In the genomic region with DNA sequence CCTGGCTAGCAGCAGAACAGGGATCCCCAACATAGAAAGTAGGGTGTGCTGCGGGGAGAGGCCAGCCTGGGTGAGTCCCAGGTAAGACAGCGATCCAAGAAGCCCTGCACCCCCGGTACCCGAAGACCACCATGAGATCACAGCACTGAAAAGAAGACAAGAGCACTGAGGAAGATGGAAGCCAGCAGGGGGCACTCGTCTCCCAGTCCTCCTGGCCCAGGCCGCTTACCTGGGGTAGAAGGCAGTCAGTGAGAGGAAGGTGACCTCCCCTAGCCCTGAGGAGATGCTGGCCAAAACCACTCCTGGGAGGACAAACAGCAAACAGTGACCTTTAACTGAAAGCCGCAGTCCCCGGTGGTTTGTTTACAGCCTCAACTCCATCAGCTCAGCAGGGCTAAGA, we compare ENCODE assay signal across 9 mouse cellular contexts. TPM values are rescaled to one million over a fixed set of nuclear protein-coding genes. Genes with fewer than 3 reads are reported as not detected.
DNase-seq lines count a peak whose midpoint lies in the region; ATAC-seq and TF ChIP-seq lines count a peak whose summit lies in the region.
"Had no signal": no experiment of that assay in that cellular context is flagged by ENCODE, and none has a peak within 500 bp of the region (broad histone marks: within the 10 kb centered on the region; RNA-seq: fewer than 3 reads in every experiment).

No protein-coding gene starts in this region.

- H3K4me3 ChIP-seq in forebrain, embryonic 14.5 days (ENCODE audit: low read depth, low read length) = no peak overlapping the region
- no peak overlapping the region for H3K4me3 ChIP-seq in forebrain, embryonic 12.5 days (replicated peaks)
- H3K4me3 ChIP-seq in liver, embryonic 11.5 days (ENCODE audit: low read depth, low read length) = no peak overlapping the region
- no peak overlapping the region for H3K4me3 ChIP-seq in hindbrain, postnatal 0 days (ENCODE audit: low read length)
- H3K4me3 ChIP-seq in midbrain, postnatal 0 days (ENCODE audit: low read depth, low read length) = no peak overlapping the region
- H3K4me3 ChIP-seq in forebrain, embryonic 13.5 days = no peak overlapping the region

- DNase-seq in forebrain, embryonic 14.5 days (ENCODE audit: low spot score) = peak; percentile 16
- DNase-seq in liver (peak; percentile 50), NIH3T3 (ENCODE audit: low read depth) (peak; percentile 72)
- DNase-seq in liver, embryonic 11.5 days (ENCODE audit: low spot score) = no peak
- DNase-seq in hindbrain, postnatal 0 days (ENCODE audit: low spot score) = peak; percentile 38
- DNase-seq in midbrain, postnatal 0 days (ENCODE audit: low spot score) = no peak

- ATAC-seq in forebrain, embryonic 14.5 days = no peak
- no peak for ATAC-seq in forebrain, embryonic 12.5 days (ENCODE audit: low FRiP score)
- ATAC-seq in liver, embryonic 11.5 days (replicated peaks; ENCODE audit: low FRiP score) = no peak
- ATAC-seq in hindbrain, postnatal 0 days = no peak
- ATAC-seq in midbrain, postnatal 0 days (ENCODE audit: low FRiP score) = no peak
- no peak for ATAC-seq in forebrain, embryonic 13.5 days

- peak; percentile 61 for TF ChIP-seq CTCF in hindbrain, postnatal 0 days (IDR thresholded peaks at IDR 0.05; ENCODE audit: low read depth)
- peak; percentile 63 for TF ChIP-seq CTCF in midbrain, postnatal 0 days (IDR thresholded peaks at IDR 0.05)

- no peaks in the 10 kb centered on the region for H3K27me3 ChIP-seq in forebrain, embryonic 14.5 days (replicated peaks; ENCODE audit: control insufficient read depth, insufficient read depth, low read length)
- peaks cover 4% of the 10 kb centered on the region for H3K27me3 ChIP-seq in forebrain, embryonic 12.5 days
- H3K27me3 ChIP-seq in liver, embryonic 11.5 days (replicated peaks; ENCODE audit: control insufficient read depth, insufficient read depth, low read length) = no peaks in the 10 kb centered on the region
- no peaks in the 10 kb centered on the region for H3K27me3 ChIP-seq in hindbrain, postnatal 0 days (ENCODE audit: insufficient read depth, low read length)
- H3K27me3 ChIP-seq in midbrain, postnatal 0 days (ENCODE audit: insufficient read depth, low read length) = no peaks in the 10 kb centered on the region
- no peaks in the 10 kb centered on the region for H3K27me3 ChIP-seq in forebrain, embryonic 13.5 days

- peaks cover 18% of the 10 kb centered on the region for H3K36me3 ChIP-seq in forebrain, embryonic 14.5 days (ENCODE audit: control insufficient read depth, insufficient read depth, low read length)
- peaks cover 17% of the 10 kb centered on the region; the same call in 1 of the 2 replicates for H3K36me3 ChIP-seq in forebrain, embryonic 12.5 days (replicated peaks)
- peaks cover 3% of the 10 kb centered on the region; the same call in 1 of the 2 replicates for H3K36me3 ChIP-seq in liver, embryonic 11.5 days (ENCODE audit: control insufficient read depth, insufficient read depth, low read length)
- no peaks in the 10 kb centered on the region for H3K36me3 ChIP-seq in hindbrain, postnatal 0 days (ENCODE audit: insufficient read depth, low read length)
- peaks cover 20% of the 10 kb centered on the region for H3K36me3 ChIP-seq in midbrain, postnatal 0 days (ENCODE audit: insufficient read depth, low read length)
- peaks cover 40% of the 10 kb centered on the region for H3K36me3 ChIP-seq in forebrain, embryonic 13.5 days (ENCODE audit: poor library complexity, severe bottlenecking)

- peaks cover 4% of the 10 kb centered on the region; the same call in 1 of the 2 replicates for H3K4me1 ChIP-seq in forebrain, embryonic 14.5 days (ENCODE audit: control insufficient read depth, insufficient read depth, low read length)
- peaks cover 15% of the 10 kb centered on the region; the same call in 1 of the 2 replicates for H3K4me1 ChIP-seq in forebrain, embryonic 12.5 days
- H3K4me1 ChIP-seq in liver, embryonic 11.5 days (replicated peaks; ENCODE audit: control insufficient read depth, insufficient read depth, low read length) = no peaks in the 10 kb centered on the region
- H3K4me1 ChIP-seq in hindbrain, postnatal 0 days (ENCODE audit: insufficient read depth, low read length) = 0 out of 2 replicates have a peak, but pooled peaks cover 5% of the 10 kb centered on the region
- no peaks in the 10 kb centered on the region for H3K4me1 ChIP-seq in midbrain, postnatal 0 days (ENCODE audit: insufficient read depth, low read length)
- H3K4me1 ChIP-seq in forebrain, embryonic 13.5 days = peaks cover 13% of the 10 kb centered on the region

- H3K4me2 ChIP-seq in forebrain, embryonic 14.5 days (ENCODE audit: low read length) = no peak overlapping the region
- H3K4me2 ChIP-seq in forebrain, embryonic 12.5 days = no peak overlapping the region
- H3K4me2 ChIP-seq in liver, embryonic 11.5 days = no peak overlapping the region
- H3K4me2 ChIP-seq in hindbrain, postnatal 0 days (ENCODE audit: low read depth, low read length) = no peak overlapping the region
- no peak overlapping the region for H3K4me2 ChIP-seq in midbrain, postnatal 0 days (ENCODE audit: low read depth, low read length, poor library complexity, severe bottlenecking)
- H3K4me2 ChIP-seq in forebrain, embryonic 13.5 days = no peak overlapping the region

- no peak overlapping the region for H3K27ac ChIP-seq in forebrain, embryonic 14.5 days (ENCODE audit: low read depth, low read length)
- H3K27ac ChIP-seq in forebrain, embryonic 12.5 days = no peak overlapping the region
- H3K27ac ChIP-seq in liver, embryonic 11.5 days (ENCODE audit: low read depth, low read length) = no peak overlapping the region
- no peak overlapping the region for H3K27ac ChIP-seq in hindbrain, postnatal 0 days
- no peak overlapping the region for H3K27ac ChIP-seq in midbrain, postnatal 0 days (ENCODE audit: low read depth, low read length)
- H3K27ac ChIP-seq in forebrain, embryonic 13.5 days = no peak overlapping the region

- no peaks in the 10 kb centered on the region for H3K9me3 ChIP-seq in forebrain, embryonic 14.5 days (replicated peaks; ENCODE audit: control insufficient read depth, low read length)
- no peaks in the 10 kb centered on the region for H3K9me3 ChIP-seq in forebrain, embryonic 12.5 days
- H3K9me3 ChIP-seq in liver, embryonic 11.5 days (ENCODE audit: control insufficient read depth, low read length) = no peaks in the 10 kb centered on the region
- no peaks in the 10 kb centered on the region for H3K9me3 ChIP-seq in hindbrain, postnatal 0 days (ENCODE audit: low read length)
- no peaks in the 10 kb centered on the region for H3K9me3 ChIP-seq in midbrain, postnatal 0 days (ENCODE audit: low read length)
- no peaks in the 10 kb centered on the region for H3K9me3 ChIP-seq in forebrain, embryonic 13.5 days (replicated peaks)

- no peak overlapping the region for H3K9ac ChIP-seq in forebrain, embryonic 14.5 days (ENCODE audit: low read length)
- no peak overlapping the region for H3K9ac ChIP-seq in forebrain, embryonic 12.5 days
- no peak overlapping the region for H3K9ac ChIP-seq in liver, embryonic 11.5 days (ENCODE audit: low read depth, low read length)
- H3K9ac ChIP-seq in hindbrain, postnatal 0 days (replicated peaks; ENCODE audit: low read length) = no peak overlapping the region
- H3K9ac ChIP-seq in midbrain, postnatal 0 days (replicated peaks; ENCODE audit: low read length, poor library complexity, severe bottlenecking) = no peak overlapping the region
- H3K9ac ChIP-seq in forebrain, embryonic 13.5 days = no peak overlapping the region

- WGBS in forebrain, embryonic 14.5 days = 62% methylated on average over 8 of the region's 8 CpGs
- WGBS in forebrain, embryonic 12.5 days = 52% methylated on average over 8 of the region's 8 CpGs
- WGBS in liver, embryonic 11.5 days = 53% methylated on average over 8 of the region's 8 CpGs
- 58% methylated on average over 8 of the region's 8 CpGs for WGBS in hindbrain, postnatal 0 days
- WGBS in midbrain, postnatal 0 days = 61% methylated on average over 8 of the region's 8 CpGs
- 64% methylated on average over 8 of the region's 8 CpGs for WGBS in forebrain, embryonic 13.5 days

RNA-seq across cellular contexts. Expression of a gene that starts 5.6 kb away (rescaled TPM):
- 0.21 and 0.44 TPM in 2 replicates for polyA plus RNA-seq in forebrain, embryonic 14.5 days (2014; fragmentation: Nextera tagmentation; extraction: Ambion mirVana)
- 0.31 and 0.52 TPM in 2 replicates for polyA plus RNA-seq in forebrain, embryonic 12.5 days (2016; fragmentation: Nextera tagmentation; extraction: Ambion mirVana)
- polyA plus RNA-seq in liver, embryonic 11.5 days (2014; fragmentation: Nextera tagmentation; extraction: Ambion mirVana) = 0.68 and 1.4 TPM in 2 replicates
- 0.25 and 6.3 TPM in 2 replicates for total RNA-seq in hindbrain, postnatal 0 days (2014; rRNA removed)
- polyA plus RNA-seq in hindbrain, postnatal 0 days (2015; fragmentation: Nextera tagmentation; extraction: Ambion mirVana) = 0.47 and 0.50 TPM in 2 replicates
- total RNA-seq in midbrain, postnatal 0 days (2014; rRNA removed) = 0.38 TPM in 1 of 2 replicates, not detected in the other
- 0.58 and 0.82 TPM in 2 replicates for polyA plus RNA-seq in midbrain, postnatal 0 days (2015; fragmentation: Nextera tagmentation; extraction: Ambion mirVana)
- 0.38 and 0.46 TPM in 2 replicates for polyA plus RNA-seq in forebrain, embryonic 13.5 days (2015; fragmentation: Nextera tagmentation; extraction: Ambion mirVana)

RNA-seq across cellular contexts. Expression of a gene that starts 6.4 kb away (rescaled TPM):
- 24.0 and 28.0 TPM in 2 replicates for polyA plus RNA-seq in forebrain, embryonic 14.5 days (2014; fragmentation: Nextera tagmentation; extraction: Ambion mirVana)
- polyA plus RNA-seq in forebrain, embryonic 12.5 days (2016; fragmentation: Nextera tagmentation; extraction: Ambion mirVana) = 27.5 and 32.7 TPM in 2 replicates
- polyA plus RNA-seq in liver, embryonic 11.5 days (2014; fragmentation: Nextera tagmentation; extraction: Ambion mirVana) = 19.7 and 25.2 TPM in 2 replicates
- total RNA-seq in hindbrain, postnatal 0 days (2014; rRNA removed) = 27.7 and 34.2 TPM in 2 replicates
- 22.3 and 25.1 TPM in 2 replicates for polyA plus RNA-seq in hindbrain, postnatal 0 days (2015; fragmentation: Nextera tagmentation; extraction: Ambion mirVana)
- total RNA-seq in midbrain, postnatal 0 days (2014; rRNA removed) = 32.1 and 38.9 TPM in 2 replicates
- polyA plus RNA-seq in midbrain, postnatal 0 days (2015; fragmentation: Nextera tagmentation; extraction: Ambion mirVana) = 23.9 and 31.2 TPM in 2 replicates
- polyA plus RNA-seq in forebrain, embryonic 13.5 days (2015; fragmentation: Nextera tagmentation; extraction: Ambion mirVana) = 26.3 and 30.8 TPM in 2 replicates

RNA-seq across cellular contexts. Expression of a gene that starts 13.0 kb away (rescaled TPM):
- 163 and 182 TPM in 2 replicates for polyA plus RNA-seq in forebrain, embryonic 14.5 days (2014; fragmentation: Nextera tagmentation; extraction: Ambion mirVana)
- 213 and 225 TPM in 2 replicates for polyA plus RNA-seq in forebrain, embryonic 12.5 days (2016; fragmentation: Nextera tagmentation; extraction: Ambion mirVana)
- 195 and 201 TPM in 2 replicates for polyA plus RNA-seq in liver, embryonic 11.5 days (2014; fragmentation: Nextera tagmentation; extraction: Ambion mirVana)
- total RNA-seq in hindbrain, postnatal 0 days (2014; rRNA removed) = 112 and 118 TPM in 2 replicates
- 198 and 204 TPM in 2 replicates for polyA plus RNA-seq in hindbrain, postnatal 0 days (2015; fragmentation: Nextera tagmentation; extraction: Ambion mirVana)
- 111 and 123 TPM in 2 replicates for total RNA-seq in midbrain, postnatal 0 days (2014; rRNA removed)
- 179 and 213 TPM in 2 replicates for polyA plus RNA-seq in midbrain, postnatal 0 days (2015; fragmentation: Nextera tagmentation; extraction: Ambion mirVana)
- polyA plus RNA-seq in forebrain, embryonic 13.5 days (2015; fragmentation: Nextera tagmentation; extraction: Ambion mirVana) = 209 and 212 TPM in 2 replicates

RNA-seq across cellular contexts. Expression of a gene that starts 15.6 kb away (rescaled TPM):
- polyA plus RNA-seq in forebrain, embryonic 14.5 days (2014; fragmentation: Nextera tagmentation; extraction: Ambion mirVana) = not detected in 2 replicates
- not detected in 2 replicates for polyA plus RNA-seq in forebrain, embryonic 12.5 days (2016; fragmentation: Nextera tagmentation; extraction: Ambion mirVana)
- not detected in 2 replicates for polyA plus RNA-seq in liver, embryonic 11.5 days (2014; fragmentation: Nextera tagmentation; extraction: Ambion mirVana)
- 0.94 TPM in 1 of 2 replicates, not detected in the other for total RNA-seq in hindbrain, postnatal 0 days (2014; rRNA removed)
- not detected in 2 replicates for polyA plus RNA-seq in hindbrain, postnatal 0 days (2015; fragmentation: Nextera tagmentation; extraction: Ambion mirVana)
- not detected in 2 replicates for total RNA-seq in midbrain, postnatal 0 days (2014; rRNA removed)
- not detected in 2 replicates for polyA plus RNA-seq in midbrain, postnatal 0 days (2015; fragmentation: Nextera tagmentation; extraction: Ambion mirVana)
- not detected in 2 replicates for polyA plus RNA-seq in forebrain, embryonic 13.5 days (2015; fragmentation: Nextera tagmentation; extraction: Ambion mirVana)
- total RNA-seq: layer of hippocampus, postnatal 36 days had no signal

RNA-seq across cellular contexts. Expression of a gene that starts 51.5 kb away (rescaled TPM):
- polyA plus RNA-seq in forebrain, embryonic 14.5 days (2014; fragmentation: Nextera tagmentation; extraction: Ambion mirVana) = 7.0 and 8.5 TPM in 2 replicates
- polyA plus RNA-seq in forebrain, embryonic 12.5 days (2016; fragmentation: Nextera tagmentation; extraction: Ambion mirVana) = 3.1 and 3.8 TPM in 2 replicates
- 4.3 and 7.1 TPM in 2 replicates for polyA plus RNA-seq in liver, embryonic 11.5 days (2014; fragmentation: Nextera tagmentation; extraction: Ambion mirVana)
- total RNA-seq in hindbrain, postnatal 0 days (2014; rRNA removed) = 5.9 and 6.7 TPM in 2 replicates
- polyA plus RNA-seq in hindbrain, postnatal 0 days (2015; fragmentation: Nextera tagmentation; extraction: Ambion mirVana) = 19.1 and 19.5 TPM in 2 replicates
- total RNA-seq in midbrain, postnatal 0 days (2014; rRNA removed) = 5.7 and 9.9 TPM in 2 replicates
- polyA plus RNA-seq in midbrain, postnatal 0 days (2015; fragmentation: Nextera tagmentation; extraction: Ambion mirVana) = 16.9 and 21.4 TPM in 2 replicates
- 2.1 and 2.5 TPM in 2 replicates for polyA plus RNA-seq in forebrain, embryonic 13.5 days (2015; fragmentation: Nextera tagmentation; extraction: Ambion mirVana)

Comparison
In these comparisons a context has a peak if more than half of its experiments do, and no peak if none do; other contexts are left out.
1. DNase-seq: peak in forebrain, embryonic 14.5 days (single experiment), liver (single experiment), NIH3T3 (single experiment) and hindbrain, postnatal 0 days (single experiment); none in liver, embryonic 11.5 days (single experiment) and midbrain, postnatal 0 days (single experiment).